Mouse (Mus musculus): ENCODE measurements around the gene Gm45837. TPM values are rescaled to one million over a fixed set of nuclear protein-coding genes. Genes with fewer than 3 reads are reported as not detected.

The Gm45837 gene
- polyA plus RNA-seq (2012; rRNA removed) (not detected in 2 replicates), polyA plus RNA-seq (2014; fragmentation: Nextera tagmentation; extraction: Ambion mirVana) (4.3 TPM in 1 of 2 replicates, not detected in the other)

DNA sequence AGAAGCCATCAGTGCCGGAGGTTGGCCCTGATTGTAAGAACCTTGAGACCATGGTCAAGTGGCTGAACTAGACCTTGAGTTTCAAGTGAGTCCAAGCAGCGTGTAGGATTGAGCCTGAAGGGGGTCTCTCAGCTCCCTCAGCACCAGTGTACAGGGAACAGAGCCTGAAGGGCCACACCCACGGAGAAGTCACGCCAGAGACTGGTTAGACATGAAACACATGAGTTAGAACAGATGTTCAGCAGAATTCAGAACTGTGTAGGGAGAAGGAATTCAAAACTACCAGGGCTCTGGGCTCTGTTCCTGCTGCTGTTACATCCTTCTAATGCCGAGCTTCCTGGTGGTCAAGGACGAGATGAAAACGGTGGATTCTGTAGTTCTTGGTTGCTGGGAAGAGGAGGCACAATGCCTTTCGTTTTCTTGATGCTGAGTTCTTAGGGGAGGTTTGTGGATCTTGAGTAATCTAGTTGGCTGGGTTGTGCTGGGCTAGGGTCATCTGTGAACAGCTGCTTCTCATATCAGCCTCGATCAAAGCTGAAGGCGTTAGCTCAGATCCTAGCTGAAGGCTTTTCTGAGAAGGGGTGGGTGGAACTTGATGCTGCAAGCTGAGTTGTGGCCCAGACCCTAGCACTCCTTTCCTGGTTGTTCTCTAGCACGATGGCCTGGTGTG is at the start of gene Gm45837:
Gene Gm45837, plus strand, starts transcription at position 620 of the 670 bp plus-strand sequence.
- no peak within 1 kb of the TSS for H3K4me3 ChIP-seq (ENCODE audit: insufficient read depth in 1 of 2, low read depth in 2 of 2, low read length in 2 of 2)
- 61% methylated on average over 11 of the region's 11 CpGs for WGBS (ENCODE audit: insufficient replicate concordance)
- no peak for ATAC-seq (ENCODE audit: insufficient read depth)
- no peaks in the 10 kb centered on the region for H3K36me3 ChIP-seq (replicated peaks; ENCODE audit: control insufficient read depth, insufficient read depth, low read depth)
- H3K4me2 ChIP-seq (ENCODE audit: low read depth), result no peak within 1 kb of the TSS
- H3K27me3 ChIP-seq (ENCODE audit: control insufficient read depth, insufficient read depth, low read length), result no peaks in the 10 kb centered on the region
- peaks cover 6 to 11% of the 10 kb centered on the region in 2 experiments; a peak in 3 of 4 replicates for H3K4me1 ChIP-seq (replicated peaks; ENCODE audit: control insufficient read depth in 2 of 2, insufficient read depth in 2 of 2, low read length in 1 of 2)
- TF ChIP-seq CTCF (IDR thresholded peaks at IDR 0.05; ENCODE audit: low read depth) (no peak), EP300 (IDR thresholded peaks at IDR 0.05; ENCODE audit: low read depth) (no peak)
- H3K9ac ChIP-seq (replicated peaks), result no peak within 1 kb of the TSS
- DNase-seq (ENCODE audit: low read depth in 3 of 3, low spot score in 3 of 3), result no peak
- H3K9me3 ChIP-seq (ENCODE audit: control insufficient read depth, low read length), result no peaks in the 10 kb centered on the region
- no peak within 1 kb of the TSS for H3K27ac ChIP-seq

DNA sequence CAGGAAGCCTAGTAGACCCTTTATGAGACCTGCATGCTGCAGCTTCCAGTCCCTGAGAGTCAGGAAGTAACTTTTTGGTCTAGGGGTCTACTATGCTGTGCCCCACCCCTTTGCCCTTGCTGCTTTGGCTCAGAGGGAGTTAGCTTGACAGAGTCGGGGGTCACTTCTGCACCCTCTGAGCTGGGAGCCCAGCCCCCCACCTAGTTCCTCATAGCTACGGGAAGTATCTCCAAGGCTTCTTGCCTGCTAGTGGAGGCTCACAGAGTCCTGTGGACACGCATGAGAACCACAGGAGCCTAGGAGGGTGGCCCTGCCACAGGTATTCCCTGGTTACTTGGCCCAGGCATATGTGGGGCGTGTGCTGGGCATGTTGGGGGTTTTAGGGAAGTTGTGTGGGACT is 49.7 kb upstream of the Gm45837 start:
- no peak overlapping the region for H3K27ac ChIP-seq
- no peak for ATAC-seq (ENCODE audit: insufficient read depth)
- no peak overlapping the region for H3K4me3 ChIP-seq (ENCODE audit: insufficient read depth in 1 of 2, low read depth in 2 of 2, low read length in 2 of 2)
- no peaks in the 10 kb centered on the region for H3K27me3 ChIP-seq (ENCODE audit: control insufficient read depth, insufficient read depth, low read length)
- no peak for TF ChIP-seq EP300 (IDR thresholded peaks at IDR 0.05; ENCODE audit: low read depth)
- 33% methylated on average over 4 of the region's 4 CpGs for WGBS (ENCODE audit: insufficient replicate concordance)
- H3K9ac ChIP-seq (replicated peaks), result no peak overlapping the region
- DNase-seq (ENCODE audit: low read depth in 3 of 3, low spot score in 3 of 3), result no peak
- no peaks in the 10 kb centered on the region for H3K9me3 ChIP-seq (ENCODE audit: control insufficient read depth, low read length)
- H3K4me2 ChIP-seq (ENCODE audit: low read depth), result no peak overlapping the region
- H3K36me3 ChIP-seq (replicated peaks; ENCODE audit: control insufficient read depth, insufficient read depth, low read depth), result no peaks in the 10 kb centered on the region
- peaks cover 0 to 11% of the 10 kb centered on the region in 2 experiments; a peak in 2 of 4 replicates for H3K4me1 ChIP-seq (replicated peaks; ENCODE audit: control insufficient read depth in 2 of 2, insufficient read depth in 2 of 2, low read length in 1 of 2)

DNA sequence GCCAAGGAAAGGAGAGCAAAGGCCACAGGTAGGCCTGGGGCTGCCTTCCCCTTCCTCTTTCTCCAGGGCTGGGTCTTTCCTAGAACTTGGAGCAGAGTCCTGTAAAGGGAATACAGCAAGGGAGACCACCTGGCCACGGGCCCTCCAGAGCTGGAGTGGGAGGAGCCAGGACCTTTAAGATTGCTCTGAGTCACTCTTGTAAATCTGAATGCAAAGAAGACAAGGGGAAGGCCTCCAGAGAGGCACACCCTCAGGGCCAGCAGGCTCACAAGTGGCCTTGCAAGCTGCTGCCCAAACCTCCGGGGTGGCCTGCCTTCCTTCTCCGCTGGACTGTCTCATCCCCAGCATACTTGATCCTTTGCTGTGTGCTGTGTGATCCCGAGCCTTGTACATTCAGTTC is 48.9 kb upstream of the Gm45837 start:
- H3K9ac ChIP-seq (replicated peaks), result no peak overlapping the region
- H3K27ac ChIP-seq, result no peak overlapping the region
- no peak overlapping the region for H3K4me3 ChIP-seq (ENCODE audit: insufficient read depth in 1 of 2, low read depth in 2 of 2, low read length in 2 of 2)
- ATAC-seq (ENCODE audit: insufficient read depth), result no peak
- H3K27me3 ChIP-seq (ENCODE audit: control insufficient read depth, insufficient read depth, low read length), result no peaks in the 10 kb centered on the region
- TF ChIP-seq CTCF (IDR thresholded peaks at IDR 0.05; ENCODE audit: low read depth) (no peak), EP300 (IDR thresholded peaks at IDR 0.05; ENCODE audit: low read depth) (no peak)
- DNase-seq (ENCODE audit: low read depth in 3 of 3, low spot score in 3 of 3), result no peak
- H3K36me3 ChIP-seq (replicated peaks; ENCODE audit: control insufficient read depth, insufficient read depth, low read depth), result no peaks in the 10 kb centered on the region
- H3K4me2 ChIP-seq (ENCODE audit: low read depth), result no peak overlapping the region
- H3K4me1 ChIP-seq (replicated peaks; ENCODE audit: control insufficient read depth in 2 of 2, insufficient read depth in 2 of 2, low read length in 1 of 2), result peaks cover 0 to 7% of the 10 kb centered on the region in 2 experiments; a peak in 1 of 4 replicates
- WGBS (ENCODE audit: insufficient replicate concordance), result 56% methylated on average over 4 of the region's 4 CpGs
- no peaks in the 10 kb centered on the region for H3K9me3 ChIP-seq (ENCODE audit: control insufficient read depth, low read length)

DNA sequence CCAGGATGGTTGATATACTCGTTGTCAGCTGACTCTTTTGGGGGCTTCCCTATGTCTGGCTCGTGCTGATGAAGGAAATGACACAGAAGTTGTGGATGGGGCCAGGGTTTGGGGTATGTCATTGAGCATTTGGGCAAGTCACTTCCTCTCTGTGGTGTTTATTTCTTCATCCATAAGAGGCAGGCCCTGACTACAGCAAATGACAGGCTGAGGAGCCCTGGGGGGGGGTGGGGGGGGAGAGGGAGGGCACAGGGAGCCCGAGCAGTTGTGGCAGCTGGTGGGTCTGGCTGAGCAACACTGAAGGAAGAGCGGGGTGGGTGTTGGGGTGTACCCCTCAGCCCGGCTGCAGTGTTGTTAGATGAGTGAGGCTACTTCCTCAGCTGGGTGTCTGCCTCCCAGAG is 47.9 kb upstream of the Gm45837 start:
- Histone ChIP-seq H3K4me3 (ENCODE audit: insufficient read depth in 1 of 2, low read depth in 2 of 2, low read length in 2 of 2) (no peak overlapping the region), H3K9ac (replicated peaks) (no peak overlapping the region), H3K27ac (no peak overlapping the region), H3K9me3 (ENCODE audit: control insufficient read depth, low read length) (no peaks in the 10 kb centered on the region), H3K4me2 (ENCODE audit: low read depth) (no peak overlapping the region), H3K36me3 (replicated peaks; ENCODE audit: control insufficient read depth, insufficient read depth, low read depth) (no peaks in the 10 kb centered on the region), H3K27me3 (ENCODE audit: control insufficient read depth, insufficient read depth, low read length) (no peaks in the 10 kb centered on the region), H3K4me1 (replicated peaks; ENCODE audit: control insufficient read depth in 2 of 2, insufficient read depth in 2 of 2, low read length in 1 of 2) (peaks cover 0 to 3% of the 10 kb centered on the region in 2 experiments; a peak in 1 of 4 replicates)
- 26% methylated on average over 5 of the region's 5 CpGs for WGBS (ENCODE audit: insufficient replicate concordance)
- TF ChIP-seq EP300 (IDR thresholded peaks at IDR 0.05; ENCODE audit: low read depth), result no peak
- no peak for TF ChIP-seq CTCF (IDR thresholded peaks at IDR 0.05; ENCODE audit: low read depth)
- ATAC-seq (ENCODE audit: insufficient read depth) (peak; percentile 46; the same call in 1 of the 2 replicates), DNase-seq (ENCODE audit: low read depth in 3 of 3, low spot score in 3 of 3) (no peak)

DNA sequence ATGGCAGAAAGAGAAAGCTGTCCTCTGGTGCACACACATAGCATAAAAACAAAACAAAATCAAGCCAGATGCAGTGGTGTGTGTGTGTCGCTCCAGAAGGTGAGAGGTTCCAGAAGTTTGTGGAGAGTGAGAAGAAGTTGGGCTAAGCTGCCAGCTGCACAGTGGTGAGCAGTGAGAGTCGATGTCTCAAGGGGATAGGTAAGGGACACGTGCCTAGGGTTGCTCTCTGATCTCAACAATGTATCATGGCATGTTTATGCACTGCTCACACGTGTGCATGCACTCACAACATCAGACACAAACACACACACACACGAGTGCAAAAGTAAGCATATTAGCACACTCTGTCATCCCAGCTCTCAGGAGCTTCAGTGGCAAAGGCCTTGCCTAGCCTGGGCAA is 46.8 kb upstream of the Gm45837 start:
- no peaks in the 10 kb centered on the region for H3K36me3 ChIP-seq (replicated peaks; ENCODE audit: control insufficient read depth, insufficient read depth, low read depth)
- H3K9me3 ChIP-seq (ENCODE audit: control insufficient read depth, low read length), result no peaks in the 10 kb centered on the region
- DNase-seq (ENCODE audit: low read depth in 3 of 3, low spot score in 3 of 3) (no peak), ATAC-seq (ENCODE audit: insufficient read depth) (no peak)
- H3K4me3 ChIP-seq (ENCODE audit: insufficient read depth in 1 of 2, low read depth in 2 of 2, low read length in 2 of 2), result no peak overlapping the region
- no peaks in the 10 kb centered on the region for H3K27me3 ChIP-seq (ENCODE audit: control insufficient read depth, insufficient read depth, low read length)
- 60% methylated on average over 5 of the region's 5 CpGs for WGBS (ENCODE audit: insufficient replicate concordance)
- H3K27ac ChIP-seq, result no peak overlapping the region
- no peak overlapping the region for H3K9ac ChIP-seq (replicated peaks)
- no peak overlapping the region for H3K4me2 ChIP-seq (ENCODE audit: low read depth)
- no peak for TF ChIP-seq EP300 (IDR thresholded peaks at IDR 0.05; ENCODE audit: low read depth)
- TF ChIP-seq CTCF (IDR thresholded peaks at IDR 0.05; ENCODE audit: low read depth), result no peak
- peaks cover 0 to 7% of the 10 kb centered on the region in 2 experiments; a peak in 2 of 4 replicates for H3K4me1 ChIP-seq (replicated peaks; ENCODE audit: control insufficient read depth in 2 of 2, insufficient read depth in 2 of 2, low read length in 1 of 2)

Measured in liver, embryonic 14.5 days (tissue).